Mouse (Mus musculus) MEL (cell line): ENCODE data around the gene Gm20422. TPM values are rescaled to one million over a fixed set of nuclear protein-coding genes. Genes with fewer than 3 reads are reported as not detected.
"Not testable (repeated sequence)": the region's sequence is repeated elsewhere in the genome, so short reads cannot be mapped to it uniquely, and the experiment has no call there.

Experiments
- DNase-seq: peaks from one replicate; pipeline ENCODE4 v3.0.0; 2011; ENCODE audit warnings: low read depth, low spot score
- H3K27ac ChIP-seq: 2 replicates; pipeline ENCODE4 v1.5.1; 2012; ENCODE audit warnings: low read depth, mild to moderate bottlenecking, control low read depth, low read length, moderate library complexity; ENCODE audit not compliant: control insufficient read depth
- H3K27me3 ChIP-seq, 2 experiments: fragments of 150-350 bp in 1 of 2; sonication (generic) in 1 of 2; 2 replicates each; pipeline ENCODE4 v1.6.1; 2012; ENCODE audit warnings: low read length in 2 of 2, mild to moderate bottlenecking in 2 of 2, improper control_type of control experiment in 1 of 2, moderate library complexity in 1 of 2; ENCODE audit not compliant: insufficient read depth in 2 of 2, control insufficient read depth in 1 of 2
- H3K36me3 ChIP-seq, 2 experiments: 2 replicates each; pipeline ENCODE4 v1.6.1; 2012 to 2014; ENCODE audit warnings: low read length in 2 of 2, improper control_type of control experiment in 1 of 2, inconsistent platforms in 1 of 2, mild to moderate bottlenecking in 1 of 2; ENCODE audit not compliant: insufficient read depth in 2 of 2, control insufficient read depth in 1 of 2
- H3K4me1 ChIP-seq, 2 experiments: fragments of 150-350 bp in 1 of 2; sonication (generic) in 1 of 2; 2 replicates each; pipeline ENCODE4 v1.6.1; 2012; ENCODE audit warnings: low read length in 2 of 2, improper control_type of control experiment in 1 of 2, mild to moderate bottlenecking in 1 of 2; ENCODE audit not compliant: insufficient read depth in 2 of 2, control insufficient read depth in 1 of 2
- H3K4me3 ChIP-seq, 2 experiments: fragments of 150-350 bp in 1 of 2; sonication (generic) in 1 of 2; 2 replicates each; pipeline ENCODE4 v1.5.1; 2012; ENCODE audit warnings: low read depth in 2 of 2, low read length in 2 of 2, mild to moderate bottlenecking in 2 of 2, moderate library complexity in 2 of 2, control low read depth in 1 of 2, improper control_type of control experiment in 1 of 2; ENCODE audit not compliant: control insufficient read depth in 1 of 2, insufficient read depth in 1 of 2
- H3K79me2 ChIP-seq: 2 replicates; pipeline ENCODE4 v1.6.1; 2012; ENCODE audit warnings: mild to moderate bottlenecking, low read length, moderate library complexity; ENCODE audit not compliant: control insufficient read depth, poor library complexity, insufficient read depth
- H3K9ac ChIP-seq: 2 replicates; pipeline ENCODE4 v1.6.1; 2012; ENCODE audit warnings: low read depth, mild to moderate bottlenecking, control low read depth, low read length, moderate library complexity; ENCODE audit not compliant: control insufficient read depth, poor library complexity, severe bottlenecking
- H3K9me3 ChIP-seq: fragments of 150-350 bp; sonication (generic); replicated peaks from 2 replicates; pipeline ENCODE4 v1.6.1; 2012; ENCODE audit warnings: mild to moderate bottlenecking, low read length, improper control_type of control experiment, moderate library complexity; ENCODE audit not compliant: insufficient read depth
- CHD1 ChIP-seq: IDR thresholded peaks from 2 replicates; pipeline ENCODE4 v1.6.1; 2012; ENCODE audit warnings: low read depth, mild to moderate bottlenecking, inconsistent platforms, low read length, improper control_type of control experiment
- ELF1 ChIP-seq: IDR thresholded peaks from 2 replicates; pipeline ENCODE4 v1.6.1; 2014; ENCODE audit warnings: low read depth, mild to moderate bottlenecking, inconsistent platforms, low read length, improper control_type of control experiment, moderate library complexity
- ETS1 ChIP-seq: IDR thresholded peaks from 2 replicates; pipeline ENCODE4 v1.6.1; 2012; ENCODE audit warnings: low read depth, mild to moderate bottlenecking, inconsistent platforms, low read length, improper control_type of control experiment, moderate library complexity
- GABPA ChIP-seq: IDR thresholded peaks from 2 replicates; pipeline ENCODE4 v1.6.1; 2012; ENCODE audit warnings: low read depth, mild to moderate bottlenecking, inconsistent platforms, low read length, improper control_type of control experiment, moderate library complexity
- HCFC1 ChIP-seq: IDR thresholded peaks from 2 replicates; pipeline ENCODE4 v1.6.1; 2012; ENCODE audit warnings: low read depth, mild to moderate bottlenecking, inconsistent platforms, low read length, improper control_type of control experiment, moderate library complexity
- KAT2A ChIP-seq: conservative IDR thresholded peaks from 2 replicates; pipeline ENCODE4 v1.6.1; 2012; ENCODE audit warnings: low read depth, low read length, improper control_type of control experiment, inconsistent platforms
- MAFK ChIP-seq: IDR thresholded peaks from 2 replicates; pipeline ENCODE4 v1.6.1; 2011; ENCODE audit warnings: low read depth, mild to moderate bottlenecking, low read length, improper control_type of control experiment, borderline replicate concordance
- MAX ChIP-seq: IDR thresholded peaks from 2 replicates; pipeline ENCODE4 v1.6.1; 2011; ENCODE audit warnings: low read length, improper control_type of control experiment
- MYB ChIP-seq: IDR thresholded peaks from 2 replicates; pipeline ENCODE4 v1.6.1; 2011; ENCODE audit warnings: mild to moderate bottlenecking, low read depth, low read length, improper control_type of control experiment
- NRF1 ChIP-seq: IDR thresholded peaks from 2 replicates; pipeline ENCODE4 v1.6.1; 2014; ENCODE audit warnings: low read depth, mild to moderate bottlenecking, inconsistent platforms, low read length, improper control_type of control experiment, moderate library complexity; ENCODE audit not compliant: poor library complexity, insufficient read depth, severe bottlenecking
- POLR2A ChIP-seq, 2 experiments: IDR thresholded peaks; 2 replicates each; pipeline ENCODE4 v1.6.1; 2011 to 2012; ENCODE audit warnings: low read length in 2 of 2, mild to moderate bottlenecking in 2 of 2, control low read depth in 1 of 2, improper control_type of control experiment in 1 of 2, low read depth in 1 of 2, moderate library complexity in 1 of 2; ENCODE audit not compliant: control insufficient read depth in 1 of 2, insufficient read depth in 1 of 2, poor library complexity in 1 of 2
- POLR2AphosphoS2 ChIP-seq: IDR thresholded peaks from 2 replicates; pipeline ENCODE4 v1.6.1; 2011; ENCODE audit warnings: low read length, improper control_type of control experiment
- POLR2AphosphoS5 ChIP-seq: IDR thresholded peaks from 2 replicates; pipeline ENCODE4 v1.6.1; 2012; ENCODE audit warnings: low read depth, borderline replicate concordance, mild to moderate bottlenecking, inconsistent platforms, low read length, moderate library complexity, mixed read lengths
- RCOR1 ChIP-seq: IDR thresholded peaks from 2 replicates; pipeline ENCODE4 v1.6.1; 2012; ENCODE audit warnings: low read depth, mild to moderate bottlenecking, inconsistent platforms, low read length, improper control_type of control experiment
- SMC3 ChIP-seq: IDR thresholded peaks from 2 replicates; pipeline ENCODE4 v1.6.1; 2011; ENCODE audit warnings: low read depth, low read length, improper control_type of control experiment
- TBP ChIP-seq: IDR thresholded peaks from 2 replicates; pipeline ENCODE4 v1.8.0; 2011; ENCODE audit warnings: low read depth, low read length, improper control_type of control experiment
- UBTF ChIP-seq: IDR thresholded peaks from 2 replicates; pipeline ENCODE4 v1.6.1; 2012; ENCODE audit warnings: low read depth, mild to moderate bottlenecking, inconsistent platforms, low read length, improper control_type of control experiment, moderate library complexity, borderline replicate concordance; ENCODE audit not compliant: insufficient read depth
- USF1 ChIP-seq: IDR thresholded peaks from 2 replicates; pipeline ENCODE4 v1.6.1; 2014; ENCODE audit warnings: low read depth, mild to moderate bottlenecking, inconsistent platforms, low read length, improper control_type of control experiment, moderate library complexity
- USF2 ChIP-seq, 2 experiments: IDR thresholded peaks; 2 replicates each; pipeline ENCODE4 v1.6.1; 2011 to 2012; ENCODE audit warnings: improper control_type of control experiment in 2 of 2, low read length in 2 of 2, borderline replicate concordance in 1 of 2, inconsistent platforms in 1 of 2, low read depth in 1 of 2, mild to moderate bottlenecking in 1 of 2; ENCODE audit not compliant: insufficient read depth in 1 of 2
- ZC3H11A ChIP-seq: IDR thresholded peaks from 2 replicates; pipeline ENCODE4 v1.6.1; 2012; ENCODE audit warnings: low read depth, mild to moderate bottlenecking, inconsistent platforms, low read length, improper control_type of control experiment
- polyA plus RNA-seq, 2 experiments: library from polyadenylated mRNA; stranded (reverse) in 1 of 2; unstranded in 1 of 2; fragments of >175 nt in 1 of 2; fragments of >200 nt in 1 of 2; gene quantifications; 2 replicates each; pipeline versions ENCODE4 v1.2.1 to v1.2.4; 2012; ENCODE audit warnings: low replicate concordance in 2 of 2, low read depth in 1 of 2; ENCODE audit not compliant: insufficient read length in 2 of 2, insufficient read depth in 1 of 2, missing spikeins in 1 of 2
- total RNA-seq: library from RNA; depleted of rRNA; stranded (reverse); fragments of 300-350 nt; gene quantifications from 2 replicates; pipeline ENCODE4 v1.2.3, GENCODE M21; 2012

Gm20422 gene
- total and polyA plus RNA-seq, 3 experiments = not detected

DNA sequence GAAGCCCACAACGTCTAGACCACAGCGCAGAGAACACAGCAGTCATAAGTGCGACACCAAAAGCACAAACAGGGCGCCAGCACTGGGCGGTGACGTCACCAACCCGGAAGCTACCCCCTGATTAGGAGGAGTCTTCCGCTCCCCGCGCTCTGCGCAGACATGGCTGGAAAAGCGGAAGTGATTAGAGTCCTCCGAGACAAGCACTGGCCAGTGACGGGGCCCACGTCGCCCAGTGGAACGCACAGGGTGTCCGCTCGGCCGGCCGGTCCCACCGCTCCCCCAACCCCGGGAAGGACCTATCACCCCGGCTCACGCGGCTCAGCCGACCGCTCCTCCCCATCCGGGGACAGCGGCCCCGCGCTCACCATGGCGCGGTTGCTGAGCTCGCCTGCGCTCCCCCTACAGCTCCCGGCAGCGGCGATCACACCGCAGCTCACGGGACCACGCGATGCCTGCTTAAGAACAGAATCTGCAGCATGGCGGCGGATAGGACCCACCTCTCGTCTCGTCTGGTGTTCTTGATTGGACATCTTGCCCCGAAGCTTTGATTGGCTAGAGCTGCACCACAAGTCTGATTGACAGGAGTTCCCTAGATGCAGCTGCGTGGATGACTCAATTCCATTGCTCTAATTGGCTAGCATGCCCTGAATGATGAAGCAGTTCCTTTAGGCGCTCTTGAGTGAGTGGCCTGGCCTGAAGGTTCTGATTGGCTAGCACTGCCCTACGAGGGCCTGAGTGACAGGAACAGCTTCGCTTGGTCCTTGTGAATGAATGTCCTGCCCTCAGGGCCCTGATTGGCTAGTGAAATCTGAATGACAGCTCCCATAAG lies 58.1 kb downstream of the Gm20422 start (continued):
- TF ChIP-seq UBTF (no peak), TBP (peak; percentile 64; the same call in 1 of the 2 replicates)

DNA sequence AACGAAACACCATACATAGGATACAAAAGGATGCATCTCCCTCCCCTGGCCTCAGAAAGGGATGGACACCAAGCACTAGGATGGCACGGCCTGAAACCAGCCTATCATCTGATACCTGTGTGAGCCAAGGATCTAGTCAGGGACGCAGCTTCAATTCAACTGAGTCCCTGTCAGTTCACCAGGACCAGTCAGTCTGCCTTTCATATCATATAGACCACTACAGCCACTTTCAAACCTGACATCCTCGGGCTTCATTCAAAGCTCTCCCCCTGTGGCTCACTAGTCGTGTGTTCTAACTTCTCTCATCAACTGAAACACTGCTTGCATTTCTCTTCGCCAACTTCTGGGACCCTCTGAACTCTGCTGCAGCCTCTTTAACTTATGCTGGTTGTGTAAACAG lies 59.3 kb downstream of the Gm20422 start:
- Histone ChIP-seq H3K36me3 (peaks cover under 1 to 13% of the 10 kb centered on the region in 2 experiments; a peak in 3 of 4 replicates), H3K79me2 (peaks cover 32% of the 10 kb centered on the region), H3K4me1 (peaks cover 0 to 10% of the 10 kb centered on the region in 2 experiments; a peak in 3 of 4 replicates), H3K27me3 (no peaks in the 10 kb centered on the region), H3K9ac (peak overlapping the region; percentile 22; the same call in 1 of the 2 replicates)
- TF ChIP-seq POLR2A (IDR thresholded peaks at IDR 0.05; ENCODE audit: control insufficient read depth in 1 of 2, insufficient read depth in 1 of 2, low read depth in 1 of 2, low read length in 2 of 2, poor library complexity in 1 of 2) (no peak), CHD1 (no peak), MYB (no peak), USF2 (IDR thresholded peaks at IDR 0.05; ENCODE audit: borderline replicate concordance in 1 of 2, insufficient read depth in 1 of 2, low read depth in 1 of 2, low read length in 2 of 2) (no peak), USF1 (no peak), POLR2AphosphoS5 (no peak)
- TF ChIP-seq, all 39 proteins: peak for 0
- DNase-seq = no peak
- no peaks in the 10 kb centered on the region for H3K9me3 ChIP-seq
- no peak overlapping the region for H3K27ac ChIP-seq
- H3K4me3 ChIP-seq = peak overlapping the region; percentile 18 to 69; a peak in 3 of 4 replicates

DNA sequence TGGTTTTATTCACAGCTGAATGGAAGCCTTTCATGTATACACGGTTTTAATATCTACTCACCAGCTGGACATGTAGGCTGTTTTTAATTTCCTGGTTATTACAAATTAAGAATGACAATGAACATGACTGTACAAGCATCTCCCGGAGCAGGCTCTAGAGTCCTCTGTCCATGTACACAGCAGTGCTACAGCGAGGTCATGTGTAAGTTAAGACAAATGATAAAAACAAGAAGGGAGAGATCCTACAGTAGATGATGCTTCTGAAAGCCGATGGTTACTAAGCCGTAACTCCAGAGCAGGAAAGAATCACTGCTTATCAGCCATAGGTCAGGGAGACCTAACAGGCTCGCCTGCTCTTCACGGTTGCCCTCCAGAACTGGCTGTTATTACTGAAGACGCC lies 61.2 kb downstream of the Gm20422 start:
- TF ChIP-seq MAX = no peak
- no peak for TF ChIP-seq KAT2A
- no peak for TF ChIP-seq HCFC1
- TF ChIP-seq NRF1 = no peak
- TF ChIP-seq POLR2AphosphoS2 = no peak
- TF ChIP-seq UBTF = no peak
- TF ChIP-seq ZC3H11A = no peak
- TF ChIP-seq GABPA = no peak
- no peak for TF ChIP-seq MYB
- no peak for TF ChIP-seq ETS1
- TF ChIP-seq MAFK = no peak
- no peak for TF ChIP-seq ELF1
- TF ChIP-seq RCOR1 = no peak
- TF ChIP-seq SMC3 = no peak
- Histone ChIP-seq H3K27ac (no peak overlapping the region), H3K4me3 (no peak overlapping the region), H3K4me1 (peaks cover 0 to 10% of the 10 kb centered on the region in 2 experiments; a peak in 3 of 4 replicates), H3K36me3 (peaks cover 9 to 13% of the 10 kb centered on the region in 2 experiments), H3K9me3 (no peaks in the 10 kb centered on the region), H3K79me2 (peaks cover 32% of the 10 kb centered on the region), H3K27me3 (no peaks in the 10 kb centered on the region), H3K9ac (no peak overlapping the region)
- no peak for DNase-seq

DNA sequence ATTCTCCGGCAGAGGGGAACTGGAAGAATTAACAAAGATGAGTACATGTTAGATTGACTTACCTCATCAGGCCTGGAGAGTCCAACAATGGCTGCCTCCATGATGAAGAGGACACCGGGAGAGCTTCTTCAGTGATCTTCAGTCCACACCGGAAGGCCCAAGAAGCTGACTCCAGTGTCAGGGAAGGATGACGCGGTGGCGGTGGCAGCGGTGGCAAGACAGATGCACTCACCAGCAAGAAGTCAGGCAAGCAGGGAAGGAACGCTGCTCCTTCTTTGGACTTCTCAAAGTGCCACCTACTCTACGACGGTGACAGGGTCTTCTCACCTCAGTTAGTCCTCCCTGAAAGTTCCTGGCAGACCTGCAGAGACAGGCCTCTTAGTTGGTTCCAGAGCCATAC lies 64.1 kb downstream of the Gm20422 start, which contains the start of gene Zfp869:
Zfp869 (minus strand) TSS at position 101 of the 400 bp plus-strand sequence.
- DNase-seq, H3K27me3 ChIP-seq, H3K27ac ChIP-seq, H3K9ac ChIP-seq, H3K4me3 ChIP-seq, H3K9me3 ChIP-seq, H3K4me1 ChIP-seq: not testable (repeated sequence)
- peaks cover 27% of the 10 kb centered on the region for H3K79me2 ChIP-seq
- H3K36me3 ChIP-seq = peaks cover 7 to 29% of the 10 kb centered on the region in 2 experiments
